Mouse (Mus musculus): ENCODE measurements around the gene Gm20517. TPM values are rescaled to one million over a fixed set of nuclear protein-coding genes. Genes with fewer than 3 reads are reported as not detected.
A peak's percentile ranks its signal among the peaks of the same experiment; 100 is the strongest.

The Gm20517 gene
- polyA plus RNA-seq (2014; fragmentation: Nextera tagmentation; extraction: Ambion mirVana): 1.3 and 1.5 TPM in 2 replicates

GRCm38 (mm10) chr17:47610849-47611660 lies at the start of gene Gm20517, which contains the start of the genes Bysl and Med20:
TSS of gene Gm20517 (plus strand) at chr17:47611589.
TSS of gene Bysl (minus strand) at chr17:47611492.
TSS of gene Med20 (plus strand) at chr17:47611582.
- peaks cover 11% of the 10 kb centered on the region for H3K36me3 ChIP-seq (ENCODE audit: control insufficient read depth, insufficient read depth, low read length)

GRCm38 (mm10) chr17:47562875-47563274 lies 48.5 kb upstream of the Gm20517 start:
- WGBS: 81% methylated on average over 6 of the region's 6 CpGs
- DNase-seq (ENCODE audit: low spot score): no peak
- Histone ChIP-seq H3K9ac (ENCODE audit: low read length) (no peak overlapping the region), H3K36me3 (ENCODE audit: control insufficient read depth, insufficient read depth, low read length) (no peaks in the 10 kb centered on the region), H3K27ac (replicated peaks; ENCODE audit: low read depth, low read length) (no peak overlapping the region), H3K4me1 (ENCODE audit: control insufficient read depth, insufficient read depth, low read length) (no peaks in the 10 kb centered on the region; the same call in 1 of the 2 replicates), H3K4me3 (ENCODE audit: low read depth, low read length) (no peak overlapping the region), H3K9me3 (ENCODE audit: control insufficient read depth, low read length) (no peaks in the 10 kb centered on the region), H3K27me3 (ENCODE audit: control insufficient read depth, insufficient read depth, low read length) (no peaks in the 10 kb centered on the region), H3K4me2 (ENCODE audit: low read depth, severe bottlenecking) (no peak overlapping the region)
- ATAC-seq (ENCODE audit: insufficient number of reproducible peaks, low FRiP score, low TSS enrichment, low read depth): no peak

More at GRCm38 (mm10) chr17:47610849-47611660, at the start of gene Gm20517, which contains the start of the genes Bysl and Med20:
- peak within 1 kb of the TSS; percentile 74 for H3K4me2 ChIP-seq (ENCODE audit: low read depth, severe bottlenecking)
- DNase-seq (ENCODE audit: low spot score): peak; percentile 99
- no peak within 1 kb of the TSS for H3K27ac ChIP-seq (replicated peaks; ENCODE audit: low read depth, low read length)
- peak within 1 kb of the TSS; percentile 74 for H3K4me3 ChIP-seq (ENCODE audit: low read depth, low read length)
- H3K9ac ChIP-seq (ENCODE audit: low read length): peak within 1 kb of the TSS; percentile 73
- no peaks in the 10 kb centered on the region for H3K27me3 ChIP-seq (ENCODE audit: control insufficient read depth, insufficient read depth, low read length)
- ATAC-seq (ENCODE audit: insufficient number of reproducible peaks, low FRiP score, low TSS enrichment, low read depth): peak; percentile 89
- H3K9me3 ChIP-seq (ENCODE audit: control insufficient read depth, low read length): no peaks in the 10 kb centered on the region
- WGBS: under 1% methylated on average over 59 of the region's 59 CpGs
- H3K4me1 ChIP-seq (ENCODE audit: control insufficient read depth, insufficient read depth, low read length): peaks cover 3% of the 10 kb centered on the region; the same call in 1 of the 2 replicates

GRCm38 (mm10) chr17:47564612-47565011 lies 46.8 kb upstream of the Gm20517 start:
- DNase-seq (ENCODE audit: low spot score) (no peak), ATAC-seq (ENCODE audit: insufficient number of reproducible peaks, low FRiP score, low TSS enrichment, low read depth) (no peak)
- Histone ChIP-seq H3K4me3 (ENCODE audit: low read depth, low read length) (no peak overlapping the region), H3K4me2 (ENCODE audit: low read depth, severe bottlenecking) (no peak overlapping the region), H3K27me3 (ENCODE audit: control insufficient read depth, insufficient read depth, low read length) (no peaks in the 10 kb centered on the region), H3K4me1 (ENCODE audit: control insufficient read depth, insufficient read depth, low read length) (no peaks in the 10 kb centered on the region; the same call in 1 of the 2 replicates), H3K27ac (replicated peaks; ENCODE audit: low read depth, low read length) (no peak overlapping the region), H3K9me3 (ENCODE audit: control insufficient read depth, low read length) (no peaks in the 10 kb centered on the region), H3K36me3 (ENCODE audit: control insufficient read depth, insufficient read depth, low read length) (no peaks in the 10 kb centered on the region), H3K9ac (ENCODE audit: low read length) (no peak overlapping the region)
- WGBS: 71% methylated on average over 5 of the region's 5 CpGs

- no peaks in the 10 kb centered on the region for H3K9me3 ChIP-seq (ENCODE audit: control insufficient read depth, low read length)
- ATAC-seq (ENCODE audit: insufficient number of reproducible peaks, low FRiP score, low TSS enrichment, low read depth) (no peak), DNase-seq (ENCODE audit: low spot score) (no peak)
- H3K36me3 ChIP-seq (ENCODE audit: control insufficient read depth, insufficient read depth, low read length): no peaks in the 10 kb centered on the region
- no peaks in the 10 kb centered on the region; the same call in 1 of the 2 replicates for H3K4me1 ChIP-seq (ENCODE audit: control insufficient read depth, insufficient read depth, low read length)
- 16% methylated on average over 2 of the region's 2 CpGs for WGBS
- H3K27ac ChIP-seq (replicated peaks; ENCODE audit: low read depth, low read length): no peak overlapping the region
- no peaks in the 10 kb centered on the region for H3K27me3 ChIP-seq (ENCODE audit: control insufficient read depth, insufficient read depth, low read length)
- H3K4me3 ChIP-seq (ENCODE audit: low read depth, low read length): no peak overlapping the region
- no peak overlapping the region for H3K4me2 ChIP-seq (ENCODE audit: low read depth, severe bottlenecking)
- no peak overlapping the region for H3K9ac ChIP-seq (ENCODE audit: low read length)
These were observed 45.3 kb upstream of the Gm20517 start for GRCm38 (mm10) chr17:47566133-47566532.

DNA sequence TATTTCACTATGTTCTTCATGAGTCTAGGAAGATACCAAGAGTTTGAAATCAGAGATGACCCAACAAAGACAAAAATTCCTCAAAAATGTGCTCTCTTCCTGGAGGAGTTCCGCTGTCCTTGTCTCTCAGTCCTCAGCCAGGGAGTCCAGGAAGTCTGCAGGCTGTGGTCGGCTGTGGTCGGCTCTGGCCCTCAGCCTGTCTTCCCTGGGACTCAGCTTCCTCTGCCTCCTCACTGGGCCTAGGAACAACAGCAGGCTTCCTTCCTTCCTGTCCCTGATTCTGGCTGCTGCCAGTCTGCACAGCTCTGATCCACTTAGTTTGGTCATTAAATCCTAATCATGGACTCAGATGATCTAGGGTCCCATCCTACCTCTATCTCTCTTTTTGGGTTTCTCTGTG lies 44.1 kb upstream of the Gm20517 start:
- Histone ChIP-seq H3K27me3 (ENCODE audit: control insufficient read depth, insufficient read depth, low read length) (no peaks in the 10 kb centered on the region), H3K9me3 (ENCODE audit: control insufficient read depth, low read length) (no peaks in the 10 kb centered on the region), H3K27ac (replicated peaks; ENCODE audit: low read depth, low read length) (no peak overlapping the region), H3K4me2 (ENCODE audit: low read depth, severe bottlenecking) (no peak overlapping the region), H3K4me3 (ENCODE audit: low read depth, low read length) (no peak overlapping the region), H3K36me3 (ENCODE audit: control insufficient read depth, insufficient read depth, low read length) (no peaks in the 10 kb centered on the region), H3K9ac (ENCODE audit: low read length) (no peak overlapping the region), H3K4me1 (ENCODE audit: control insufficient read depth, insufficient read depth, low read length) (peaks cover 2% of the 10 kb centered on the region; the same call in 1 of the 2 replicates)
- no peak for ATAC-seq (ENCODE audit: insufficient number of reproducible peaks, low FRiP score, low TSS enrichment, low read depth)
- WGBS: 79% methylated on average over 3 of the region's 3 CpGs
- DNase-seq (ENCODE audit: low spot score): no peak

DNA sequence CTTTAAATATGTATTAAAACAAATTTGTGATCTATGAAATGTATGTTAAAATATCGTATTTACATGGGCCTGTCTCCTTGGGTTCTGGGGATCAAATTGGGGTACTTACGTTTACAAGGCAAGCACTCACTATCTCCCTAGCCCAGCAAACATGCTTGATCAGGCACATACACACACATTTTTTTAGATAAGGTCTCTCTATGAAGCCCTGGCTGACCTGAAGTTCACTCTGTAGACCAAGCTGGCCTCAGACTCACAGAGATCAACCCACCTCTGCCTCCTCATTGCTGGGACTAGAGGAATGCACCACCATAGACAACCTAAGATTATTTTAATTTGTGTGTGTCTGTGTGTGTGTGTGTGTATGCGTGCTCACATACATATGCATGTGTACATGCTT lies 43.0 kb upstream of the Gm20517 start:
- Histone ChIP-seq H3K4me3 (ENCODE audit: low read depth, low read length) (no peak overlapping the region), H3K36me3 (ENCODE audit: control insufficient read depth, insufficient read depth, low read length) (no peaks in the 10 kb centered on the region), H3K27ac (replicated peaks; ENCODE audit: low read depth, low read length) (no peak overlapping the region), H3K9me3 (ENCODE audit: control insufficient read depth, low read length) (no peaks in the 10 kb centered on the region), H3K4me1 (ENCODE audit: control insufficient read depth, insufficient read depth, low read length) (peaks cover 2% of the 10 kb centered on the region; the same call in 1 of the 2 replicates), H3K27me3 (ENCODE audit: control insufficient read depth, insufficient read depth, low read length) (no peaks in the 10 kb centered on the region), H3K9ac (ENCODE audit: low read length) (no peak overlapping the region), H3K4me2 (ENCODE audit: low read depth, severe bottlenecking) (no peak overlapping the region)
- 98% methylated on average over 3 of the region's 3 CpGs for WGBS
- DNase-seq (ENCODE audit: low spot score) (no peak), ATAC-seq (ENCODE audit: insufficient number of reproducible peaks, low FRiP score, low TSS enrichment, low read depth) (no peak)

DNA sequence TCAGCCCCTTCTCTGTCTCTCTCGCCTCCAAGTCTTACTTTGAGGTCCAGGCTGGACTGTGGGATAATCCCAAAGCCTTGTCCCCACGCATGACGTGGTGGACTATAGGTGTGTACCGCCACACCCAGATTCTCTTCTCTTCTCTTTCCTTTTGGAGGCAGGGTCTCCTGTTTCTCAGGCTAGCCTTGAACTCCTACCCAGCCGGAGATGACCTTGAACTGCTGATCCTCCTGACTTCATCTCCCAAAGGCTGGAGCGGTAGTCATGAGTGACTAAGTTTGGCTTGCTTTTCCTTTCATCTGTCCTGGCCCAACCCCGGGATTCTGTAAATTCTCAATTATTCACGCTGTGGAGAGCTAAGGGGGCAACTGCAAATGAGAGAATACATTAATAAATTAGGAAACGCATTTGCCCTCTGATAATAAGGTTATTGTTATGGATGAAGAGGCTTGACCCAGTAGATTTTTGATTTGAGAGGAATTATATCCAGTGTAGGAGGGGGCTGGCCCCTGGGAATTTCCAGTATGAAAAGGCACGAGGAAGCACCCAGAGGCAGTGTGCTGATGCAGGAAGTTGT lies 42.4 kb upstream of the Gm20517 start:
- WGBS: 89% methylated on average over 10 of the region's 10 CpGs
- H3K27ac ChIP-seq (replicated peaks; ENCODE audit: low read depth, low read length): no peak overlapping the region
- DNase-seq (ENCODE audit: low spot score): no peak
- no peaks in the 10 kb centered on the region for H3K9me3 ChIP-seq (ENCODE audit: control insufficient read depth, low read length)
- peaks cover 2% of the 10 kb centered on the region; the same call in 1 of the 2 replicates for H3K4me1 ChIP-seq (ENCODE audit: control insufficient read depth, insufficient read depth, low read length)
- no peak for ATAC-seq (ENCODE audit: insufficient number of reproducible peaks, low FRiP score, low TSS enrichment, low read depth)
- H3K9ac ChIP-seq (ENCODE audit: low read length): no peak overlapping the region
- no peak overlapping the region for H3K4me2 ChIP-seq (ENCODE audit: low read depth, severe bottlenecking)
- no peak overlapping the region for H3K4me3 ChIP-seq (ENCODE audit: low read depth, low read length)
- no peaks in the 10 kb centered on the region for H3K36me3 ChIP-seq (ENCODE audit: control insufficient read depth, insufficient read depth, low read length)
- no peaks in the 10 kb centered on the region for H3K27me3 ChIP-seq (ENCODE audit: control insufficient read depth, insufficient read depth, low read length)

- Histone ChIP-seq H3K27ac (replicated peaks; ENCODE audit: low read depth, low read length) (no peak overlapping the region), H3K36me3 (ENCODE audit: control insufficient read depth, insufficient read depth, low read length) (no peaks in the 10 kb centered on the region), H3K9me3 (ENCODE audit: control insufficient read depth, low read length) (no peaks in the 10 kb centered on the region), H3K4me3 (ENCODE audit: low read depth, low read length) (no peak overlapping the region), H3K9ac (ENCODE audit: low read length) (no peak overlapping the region), H3K4me1 (ENCODE audit: control insufficient read depth, insufficient read depth, low read length) (0 out of 2 replicates have a peak, but pooled peaks cover 2% of the 10 kb centered on the region), H3K27me3 (ENCODE audit: control insufficient read depth, insufficient read depth, low read length) (no peaks in the 10 kb centered on the region), H3K4me2 (ENCODE audit: low read depth, severe bottlenecking) (no peak overlapping the region)
- ATAC-seq (ENCODE audit: insufficient number of reproducible peaks, low FRiP score, low TSS enrichment, low read depth) (no peak), DNase-seq (ENCODE audit: low spot score) (no peak)
- WGBS: 49% methylated on average over 7 of the region's 7 CpGs
These were observed 39.8 kb upstream of the Gm20517 start for GRCm38 (mm10) chr17:47571621-47572020.

All from limb, embryonic 11.5 days (tissue).